Mouse (Mus musculus): ENCODE measurements around the gene Ap5b1.
A peak's percentile ranks its signal among the peaks of the same experiment; 100 is the strongest.

Ap5b1 gene

GRCm38 (mm10) chr19:5567180-5567533 is 668 bp upstream of the Ap5b1 start:
- no peak for DNase-seq (ENCODE audit: low spot score)

GRCm38 (mm10) chr19:5568470-5569140 is 780 bp downstream of the Ap5b1 start:
- peak; percentile 57 for DNase-seq (ENCODE audit: low spot score)

- DNase-seq (ENCODE audit: low spot score), result no peak
Observed at GRCm38 (mm10) chr19:5569521-5569920, 1.7 kb downstream of the Ap5b1 start.

- DNase-seq (ENCODE audit: low spot score), result no peak
Observed at GRCm38 (mm10) chr19:5570353-5571246, 2.8 kb downstream of the Ap5b1 start.

DNA sequence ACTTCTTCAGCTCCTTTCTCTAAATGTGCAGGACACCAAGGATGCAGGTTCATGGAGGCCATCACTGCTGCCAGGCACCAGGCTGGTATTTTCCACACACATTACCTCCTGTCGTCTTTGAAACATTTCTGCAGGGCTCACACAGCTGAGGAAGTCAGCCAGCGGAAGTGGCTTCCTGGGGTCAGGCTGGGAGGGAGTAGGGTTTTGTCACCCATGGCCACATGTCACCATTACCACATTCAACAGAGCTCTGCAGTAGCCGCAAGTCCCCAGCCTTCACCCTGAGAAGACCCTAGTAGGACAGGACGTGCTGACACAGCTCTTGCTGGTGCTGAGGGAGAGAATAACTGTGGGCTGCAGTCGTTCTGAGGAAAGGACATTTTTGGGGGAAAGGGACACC is 4.0 kb downstream of the Ap5b1 start:
- DNase-seq (ENCODE audit: low spot score), result no peak

GRCm38 (mm10) chr19:5572331-5573125 is 4.7 kb downstream of the Ap5b1 start:
- DNase-seq (ENCODE audit: low spot score), result peak; percentile 70

DNA sequence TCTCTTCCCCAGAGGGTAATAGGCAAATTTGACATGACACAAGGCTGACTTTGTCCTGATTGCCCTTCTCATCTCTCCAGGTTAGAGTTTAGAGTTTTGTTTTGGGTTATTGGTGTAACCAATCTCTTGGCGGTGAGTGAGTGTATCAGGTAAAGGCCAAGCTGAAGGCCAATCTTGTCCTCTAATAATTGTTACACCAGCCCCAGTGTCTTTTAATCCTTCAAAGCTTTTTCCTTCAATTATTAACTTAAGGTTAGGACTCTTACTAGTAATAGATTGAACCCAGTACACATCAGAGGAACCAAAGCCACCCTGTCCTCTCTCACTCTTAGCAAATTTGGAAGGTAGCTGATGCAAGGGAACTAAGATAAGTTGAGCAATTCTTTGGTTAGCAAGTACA is 7.5 kb downstream of the Ap5b1 start:
- DNase-seq (ENCODE audit: low spot score), result no peak

GRCm38 (mm10) chr19:5579971-5580370 is 12.1 kb downstream of the Ap5b1 start:
- DNase-seq (ENCODE audit: low spot score), result no peak

- DNase-seq (ENCODE audit: low spot score), result no peak
Observed at GRCm38 (mm10) chr19:5580776-5581175, 13.0 kb downstream of the Ap5b1 start.

GRCm38 (mm10) chr19:5581995-5582394 is 14.2 kb downstream of the Ap5b1 start:
- DNase-seq (ENCODE audit: low spot score), result no peak

GRCm38 (mm10) chr19:5589159-5589558 is 21.3 kb downstream of the Ap5b1 start:
- DNase-seq (ENCODE audit: low spot score), result no peak

GRCm38 (mm10) chr19:5591888-5592287 is 24.1 kb downstream of the Ap5b1 start:
- DNase-seq (ENCODE audit: low spot score), result no peak

DNA sequence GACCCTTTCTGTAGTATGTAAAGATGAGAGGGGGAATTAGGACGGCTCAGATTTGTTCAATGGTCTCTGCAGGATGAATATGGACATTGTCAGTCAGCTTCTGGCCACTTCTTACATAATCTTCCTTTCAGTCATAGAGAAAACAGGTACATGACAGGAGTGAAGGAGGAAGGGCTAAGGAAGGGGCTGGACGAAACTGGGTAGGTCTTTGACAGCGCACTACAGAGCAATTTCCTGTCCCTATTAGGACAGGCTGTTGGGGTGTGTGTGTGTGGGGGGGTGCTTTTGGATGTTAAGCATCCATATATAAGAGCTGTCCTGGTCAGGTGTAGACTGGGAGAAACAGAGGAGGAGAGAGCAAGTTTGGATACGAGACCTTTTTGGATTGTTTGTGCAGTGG is 31.4 kb downstream of the Ap5b1 start:
- DNase-seq (ENCODE audit: low spot score), result no peak

DNA sequence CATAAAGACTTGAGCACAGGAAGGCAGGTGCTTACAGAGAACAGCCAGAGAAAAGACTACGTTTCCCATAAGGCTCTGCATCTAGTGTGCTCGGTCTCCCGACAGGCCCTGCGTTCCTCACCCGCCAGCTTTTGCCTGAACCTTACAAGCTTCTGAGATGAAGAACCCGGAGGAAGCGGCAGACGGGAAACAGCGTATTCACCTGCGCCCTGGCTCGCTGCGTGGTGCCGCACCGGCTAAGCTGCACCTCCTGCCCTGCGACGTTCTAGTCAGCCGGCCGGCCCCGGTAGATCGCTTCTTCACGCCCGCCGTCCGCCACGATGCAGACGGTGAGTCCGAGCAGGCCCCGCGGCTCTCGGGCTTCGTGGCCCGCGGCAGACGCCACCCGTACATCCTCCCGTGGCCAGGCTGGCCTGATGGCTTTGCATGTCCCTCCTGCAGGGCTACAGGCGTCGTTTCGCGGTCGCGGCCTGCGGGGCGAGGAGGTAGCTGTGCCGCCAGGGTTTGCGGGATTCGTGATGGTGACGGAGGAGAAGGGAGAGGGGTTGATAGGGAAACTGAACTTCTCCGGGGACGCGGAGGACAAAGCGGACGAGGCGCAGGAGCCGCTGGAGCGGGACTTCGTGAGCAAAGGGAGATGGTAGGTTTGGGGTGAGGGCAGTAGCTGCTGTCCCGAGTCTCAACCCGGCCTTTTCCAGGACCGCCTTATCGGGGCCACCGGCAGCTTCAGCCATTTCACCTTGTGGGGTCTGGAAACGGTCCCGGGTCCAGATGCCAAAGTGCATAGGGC is 34.1 kb downstream of the Ap5b1 start, which contains the start of gene Rnaseh2c:
TSS of gene Rnaseh2c (plus strand) at position 122 of the 790 bp plus-strand sequence.
- DNase-seq (ENCODE audit: low spot score), result peak; percentile 58

DNA sequence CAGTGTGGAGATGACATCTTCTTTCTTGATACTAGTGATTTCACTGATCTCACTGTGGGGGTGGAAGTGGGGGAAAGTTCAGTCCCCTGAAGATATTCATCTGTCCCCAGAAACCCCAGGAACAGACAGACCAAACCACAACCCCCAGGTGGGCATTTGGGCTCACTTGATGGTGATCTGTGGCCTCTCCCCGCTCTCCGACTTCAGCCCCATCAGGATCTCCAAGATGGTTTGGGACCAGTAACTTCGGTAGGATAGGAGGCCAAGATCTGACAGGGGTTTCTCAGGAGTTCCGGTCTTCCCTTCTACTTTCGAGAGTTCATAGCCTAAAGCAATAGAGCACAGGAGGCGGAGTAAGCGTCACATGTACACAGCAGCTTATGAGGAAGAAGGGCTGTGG is 35.8 kb downstream of the Ap5b1 start:
- no peak for DNase-seq (ENCODE audit: low spot score)

DNA sequence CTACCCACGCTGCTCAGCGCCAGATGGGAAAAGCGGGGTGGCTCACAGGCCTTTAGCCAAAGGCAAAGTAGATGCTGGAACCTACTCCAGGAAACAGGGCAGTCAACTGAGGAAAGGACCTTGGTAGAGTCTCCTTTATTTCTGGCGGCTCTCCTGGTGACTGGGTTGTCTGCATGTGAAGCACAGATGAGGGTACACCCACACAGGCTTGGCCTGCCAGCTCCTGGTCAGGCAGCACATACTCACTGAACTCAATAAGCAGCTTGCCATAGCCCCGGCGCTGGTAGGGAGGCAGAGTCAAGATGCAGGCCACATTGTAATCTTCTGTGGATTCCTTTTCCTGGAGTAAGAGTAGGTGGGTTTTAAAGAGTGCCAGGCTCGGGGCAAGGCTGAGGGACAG is 37.3 kb downstream of the Ap5b1 start:
- DNase-seq (ENCODE audit: low spot score), result no peak

DNA sequence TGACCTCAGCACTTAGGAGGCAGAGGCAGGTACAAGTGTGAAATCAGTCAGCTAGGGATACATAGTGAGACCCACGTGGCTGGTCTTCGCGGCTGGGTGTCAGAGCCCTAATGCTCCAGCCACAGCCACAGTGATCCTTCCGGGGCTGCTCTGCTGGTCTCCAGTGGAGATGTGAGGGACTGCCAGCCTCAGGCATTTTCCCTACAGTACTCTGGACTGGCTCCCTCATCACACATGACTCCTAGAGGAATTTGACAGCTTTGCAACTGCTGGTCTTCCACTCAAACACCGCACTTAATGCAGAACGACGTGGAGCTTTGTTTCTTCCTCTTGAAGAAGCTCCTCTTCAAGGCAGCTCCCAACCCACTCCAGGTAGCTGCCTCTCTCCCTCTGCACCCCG is 38.4 kb downstream of the Ap5b1 start:
- no peak for DNase-seq (ENCODE audit: low spot score)

- no peak for DNase-seq (ENCODE audit: low spot score)
Observed at GRCm38 (mm10) chr19:5607705-5608410, 40.0 kb downstream of the Ap5b1 start.

DNA sequence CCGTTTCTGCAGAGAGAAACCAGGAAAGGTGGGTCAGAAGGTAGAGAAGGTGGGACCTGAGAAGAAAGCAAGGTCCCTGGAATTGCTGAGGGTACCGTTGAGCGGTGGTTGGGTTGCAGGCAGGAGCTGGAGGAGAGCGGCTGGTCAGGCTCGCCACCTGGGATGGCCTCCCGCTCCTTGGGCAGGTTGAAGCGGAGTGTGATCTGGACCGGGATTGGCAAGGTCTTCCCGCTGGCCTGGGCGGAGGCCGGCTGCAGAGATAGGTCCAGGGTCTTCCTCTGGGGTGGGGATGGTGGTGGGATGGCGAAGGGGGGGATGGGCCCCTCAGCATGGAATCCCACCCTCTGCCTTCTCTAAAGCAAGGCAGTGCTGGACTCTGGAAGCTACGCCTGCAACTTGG is 40.9 kb downstream of the Ap5b1 start:
- no peak for DNase-seq (ENCODE audit: low spot score)

DNA sequence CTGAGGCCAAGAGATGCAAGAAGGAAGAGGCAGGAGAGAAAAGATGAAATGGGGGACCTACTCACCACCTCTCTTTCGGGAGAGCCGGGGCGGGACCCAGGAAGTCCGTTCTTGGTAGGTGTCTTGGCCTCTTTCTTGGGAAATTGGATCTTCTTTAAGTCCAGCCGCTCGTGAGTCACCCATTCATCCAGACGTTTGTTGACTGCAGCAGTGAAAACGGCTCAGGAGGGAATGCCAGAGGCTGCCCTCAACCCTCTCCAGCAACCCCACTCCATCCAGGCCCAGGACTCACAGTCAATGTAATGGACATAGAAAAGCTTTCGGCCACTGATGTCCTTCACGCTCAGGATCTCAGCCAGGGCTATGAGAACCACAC is 41.3 kb downstream of the Ap5b1 start:
- no peak for DNase-seq (ENCODE audit: low spot score)
